Mouse (Mus musculus) cerebellum, postnatal 25 days (tissue): ENCODE measurements around the gene Rragd.

ENCODE experiments used
- DNase-seq, 2 experiments: peaks; one replicate each; pipeline ENCODE4 v3.0.0; 2021; ENCODE audit warnings: mixed read lengths in 2 of 2

The Rragd gene

GRCm38 (mm10) chr4:33052055-33052454 lies 69.2 kb downstream of the Rragd start:
- no peak for DNase-seq

GRCm38 (mm10) chr4:33052650-33053049 lies 69.8 kb downstream of the Rragd start:
- DNase-seq, result no peak

- DNase-seq, result no peak
Observed at GRCm38 (mm10) chr4:33054426-33054825, 71.6 kb downstream of the Rragd start.

GRCm38 (mm10) chr4:33056317-33056716 lies 73.5 kb downstream of the Rragd start:
- DNase-seq, result no peak

GRCm38 (mm10) chr4:33057890-33058687 lies 75.3 kb downstream of the Rragd start:
- no peak for DNase-seq

- no peak for DNase-seq
Observed at GRCm38 (mm10) chr4:33061158-33061557, 78.3 kb downstream of the Rragd start.

GRCm38 (mm10) chr4:33062981-33063380 lies 80.1 kb downstream of the Rragd start, which contains the start of gene Gabrr2:
Gabrr2 (plus strand) TSS chr4:33062999.
- DNase-seq, result no peak

- DNase-seq, result no peak
Observed at GRCm38 (mm10) chr4:33064986-33065385, 82.1 kb downstream of the Rragd start.

- DNase-seq, result no peak
Observed at GRCm38 (mm10) chr4:33066223-33066960, 83.6 kb downstream of the Rragd start.

- DNase-seq, result no peak
Observed at GRCm38 (mm10) chr4:33067331-33067730, 84.5 kb downstream of the Rragd start.

- peak in 1 of 2 experiments; percentile 33 for DNase-seq
Observed at GRCm38 (mm10) chr4:33067826-33068225, 85.0 kb downstream of the Rragd start.

- DNase-seq, result peak; percentile 94 to 95
Observed at GRCm38 (mm10) chr4:33068894-33069293, 86.1 kb downstream of the Rragd start.

- no peak for DNase-seq
Observed at GRCm38 (mm10) chr4:33070326-33070725, 87.5 kb downstream of the Rragd start.

GRCm38 (mm10) chr4:33071337-33071736 lies 88.5 kb downstream of the Rragd start:
- no peak for DNase-seq
